Mouse (Mus musculus): ENCODE measurements around the gene Myo18b. TPM values are rescaled to one million over a fixed set of nuclear protein-coding genes. Genes with fewer than 3 reads are reported as not detected.

The Myo18b gene
- polyA plus RNA-seq, 1 experiment: 0.88 TPM

DNA sequence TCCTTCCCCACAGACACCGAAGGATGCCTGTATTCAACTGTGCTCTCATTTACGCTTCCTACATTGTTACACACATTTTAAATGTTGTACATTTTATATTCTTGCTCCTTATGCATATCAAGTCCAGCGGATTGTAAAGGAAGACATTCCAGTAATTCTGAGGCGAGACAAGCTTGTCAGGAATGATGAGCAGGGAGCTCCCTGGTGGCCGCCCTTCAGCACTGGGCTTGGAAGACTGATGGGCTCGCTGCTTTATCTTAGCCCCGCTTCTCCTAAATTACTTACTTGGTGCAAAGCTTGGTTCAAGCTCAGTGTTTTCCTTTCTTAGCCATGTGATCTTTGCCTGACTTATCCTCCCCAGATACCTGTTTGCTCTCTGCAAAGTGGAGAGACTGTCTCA, 223.7 kb downstream of the Myo18b start:
- Histone ChIP-seq H3K4me3 (ENCODE audit: extremely low read depth, insufficient read depth, insufficient read length) (no peak overlapping the region), H3K27ac (ENCODE audit: insufficient read depth, low read length) (no peak overlapping the region), H3K27me3 (ENCODE audit: control insufficient read depth, insufficient read depth, low read length) (no peaks in the 10 kb centered on the region), H3K4me1 (ENCODE audit: control insufficient read depth, insufficient read depth, insufficient read length) (no peaks in the 10 kb centered on the region), H3K36me3 (ENCODE audit: control insufficient read depth, insufficient read depth, low read length) (no peaks in the 10 kb centered on the region)
- TF ChIP-seq POLR2A (IDR thresholded peaks at IDR 0.05; ENCODE audit: low read depth, low read length): no peak
- TF ChIP-seq CTCF (IDR thresholded peaks at IDR 0.05; ENCODE audit: extremely low read depth, insufficient read depth, insufficient read length, insufficient replicate concordance): no peak
- WGBS: 75% methylated on average over 7 of the region's 7 CpGs
- no peak for DNase-seq (ENCODE audit: low read depth in 1 of 2, low spot score in 2 of 2)

DNA sequence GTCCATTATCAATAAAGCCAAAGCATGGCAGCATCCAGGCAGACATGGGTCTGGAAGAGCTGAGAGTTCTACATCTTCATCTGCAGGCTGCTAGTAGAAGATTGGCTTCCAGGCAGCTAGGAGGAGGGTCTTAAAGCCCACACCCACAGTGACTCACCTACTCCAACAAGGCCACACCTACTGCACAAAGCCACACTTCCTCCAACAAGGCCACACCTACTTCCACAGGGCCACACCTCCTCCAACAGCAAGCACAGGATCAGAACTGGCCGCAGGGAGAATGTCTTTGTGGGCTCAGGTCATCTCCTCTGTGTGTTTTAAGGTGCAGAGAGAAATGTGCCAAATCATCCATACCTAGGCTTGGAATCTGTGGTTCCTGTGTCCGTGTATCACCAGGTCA, 224.2 kb downstream of the Myo18b start:
- no peak for DNase-seq (ENCODE audit: low read depth in 1 of 2, low spot score in 2 of 2)
- H3K27me3 ChIP-seq (ENCODE audit: control insufficient read depth, insufficient read depth, low read length): no peaks in the 10 kb centered on the region
- H3K4me3 ChIP-seq (ENCODE audit: extremely low read depth, insufficient read depth, insufficient read length): no peak overlapping the region
- no peak for TF ChIP-seq CTCF (IDR thresholded peaks at IDR 0.05; ENCODE audit: extremely low read depth, insufficient read depth, insufficient read length, insufficient replicate concordance)
- no peaks in the 10 kb centered on the region for H3K4me1 ChIP-seq (ENCODE audit: control insufficient read depth, insufficient read depth, insufficient read length)
- no peaks in the 10 kb centered on the region for H3K36me3 ChIP-seq (ENCODE audit: control insufficient read depth, insufficient read depth, low read length)
- H3K27ac ChIP-seq (ENCODE audit: insufficient read depth, low read length): no peak overlapping the region
- WGBS: 34% methylated on average over 2 of the region's 2 CpGs

DNA sequence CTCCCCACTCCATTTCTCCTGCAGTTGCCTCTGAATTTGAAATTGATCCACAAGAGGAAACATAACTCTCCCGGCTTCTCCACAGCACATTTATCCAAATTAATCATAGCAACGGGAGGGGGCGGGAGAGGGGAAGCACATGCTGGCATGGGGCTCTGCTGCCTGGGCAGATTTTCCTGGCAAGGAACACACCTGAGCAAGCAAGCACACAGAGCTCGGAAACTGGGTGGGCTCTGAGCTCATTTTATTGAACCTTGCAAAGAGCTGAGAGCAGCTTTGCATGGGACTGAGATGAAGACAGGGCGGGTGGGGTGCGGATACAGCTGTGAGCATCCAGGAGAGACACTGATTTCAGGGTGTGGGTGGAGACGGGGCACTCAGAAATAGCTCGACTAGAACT, 229.0 kb downstream of the Myo18b start:
- H3K36me3 ChIP-seq (ENCODE audit: control insufficient read depth, insufficient read depth, low read length): no peaks in the 10 kb centered on the region
- H3K27ac ChIP-seq (ENCODE audit: insufficient read depth, low read length): no peak overlapping the region
- no peaks in the 10 kb centered on the region for H3K4me1 ChIP-seq (ENCODE audit: control insufficient read depth, insufficient read depth, insufficient read length)
- DNase-seq (ENCODE audit: low read depth in 1 of 2, low spot score in 2 of 2): no peak
- TF ChIP-seq POLR2A (IDR thresholded peaks at IDR 0.05; ENCODE audit: low read depth, low read length): no peak
- TF ChIP-seq CTCF (IDR thresholded peaks at IDR 0.05; ENCODE audit: extremely low read depth, insufficient read depth, insufficient read length, insufficient replicate concordance): no peak
- WGBS: 73% methylated on average over 8 of the region's 8 CpGs
- no peak overlapping the region for H3K4me3 ChIP-seq (ENCODE audit: extremely low read depth, insufficient read depth, insufficient read length)
- no peaks in the 10 kb centered on the region for H3K27me3 ChIP-seq (ENCODE audit: control insufficient read depth, insufficient read depth, low read length)

DNA sequence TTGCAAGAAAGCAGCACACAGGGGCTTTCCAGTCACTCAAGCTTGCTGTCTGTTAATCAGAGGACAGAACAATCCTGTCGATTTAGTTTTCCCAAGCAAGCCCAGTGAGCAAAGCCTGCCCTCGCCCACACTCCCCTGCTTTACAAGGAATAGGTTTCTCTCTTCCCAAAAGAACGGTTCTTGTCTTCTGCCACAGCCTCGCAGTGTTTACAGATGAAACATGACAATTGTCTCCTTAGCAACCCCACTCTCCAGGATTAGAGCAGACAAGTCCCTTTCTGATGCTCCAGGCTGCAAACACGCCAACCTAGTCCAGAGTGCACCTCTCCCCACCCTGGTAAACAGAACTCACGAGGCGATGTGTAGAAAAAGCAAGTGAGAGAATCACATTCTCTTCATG, 230.5 kb downstream of the Myo18b start:
- H3K36me3 ChIP-seq (ENCODE audit: control insufficient read depth, insufficient read depth, low read length): no peaks in the 10 kb centered on the region
- TF ChIP-seq POLR2A (IDR thresholded peaks at IDR 0.05; ENCODE audit: low read depth, low read length) (no peak), CTCF (IDR thresholded peaks at IDR 0.05; ENCODE audit: extremely low read depth, insufficient read depth, insufficient read length, insufficient replicate concordance) (no peak)
- WGBS: 68% methylated on average over 7 of the region's 7 CpGs
- H3K27ac ChIP-seq (ENCODE audit: insufficient read depth, low read length): no peak overlapping the region
- DNase-seq (ENCODE audit: low read depth in 1 of 2, low spot score in 2 of 2): no peak
- no peaks in the 10 kb centered on the region for H3K4me1 ChIP-seq (ENCODE audit: control insufficient read depth, insufficient read depth, insufficient read length)
- H3K27me3 ChIP-seq (ENCODE audit: control insufficient read depth, insufficient read depth, low read length): no peaks in the 10 kb centered on the region
- H3K4me3 ChIP-seq (ENCODE audit: extremely low read depth, insufficient read depth, insufficient read length): no peak overlapping the region

DNA sequence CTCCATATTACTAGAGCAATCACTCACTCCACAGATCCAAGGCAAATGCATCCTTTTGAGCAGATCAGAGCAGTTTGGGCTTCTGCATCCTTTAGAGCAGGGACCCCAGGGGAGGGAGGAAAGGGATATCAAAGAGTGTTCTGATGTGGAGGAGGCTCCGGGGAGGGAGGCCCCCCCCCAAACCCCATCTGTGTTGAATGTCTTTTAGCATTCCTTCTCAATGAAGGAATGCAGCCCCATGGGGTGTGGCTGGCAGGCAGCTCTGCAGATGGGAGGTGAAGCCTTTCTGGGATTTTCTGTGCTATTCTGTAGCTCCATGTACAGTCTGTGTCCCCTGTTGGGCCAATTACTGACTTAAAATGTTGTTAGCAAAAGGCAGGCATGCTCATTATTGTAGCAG, 232.5 kb downstream of the Myo18b start:
- Histone ChIP-seq H3K27ac (ENCODE audit: insufficient read depth, low read length) (no peak overlapping the region), H3K27me3 (ENCODE audit: control insufficient read depth, insufficient read depth, low read length) (no peaks in the 10 kb centered on the region), H3K4me1 (ENCODE audit: control insufficient read depth, insufficient read depth, insufficient read length) (no peaks in the 10 kb centered on the region), H3K4me3 (ENCODE audit: extremely low read depth, insufficient read depth, insufficient read length) (no peak overlapping the region), H3K36me3 (ENCODE audit: control insufficient read depth, insufficient read depth, low read length) (no peaks in the 10 kb centered on the region)
- WGBS: 16% methylated on average over 1 of the region's 1 CpGs
- no peak for DNase-seq (ENCODE audit: low read depth in 1 of 2, low spot score in 2 of 2)
- TF ChIP-seq CTCF (IDR thresholded peaks at IDR 0.05; ENCODE audit: extremely low read depth, insufficient read depth, insufficient read length, insufficient replicate concordance) (no peak), POLR2A (IDR thresholded peaks at IDR 0.05; ENCODE audit: low read depth, low read length) (no peak)

DNA sequence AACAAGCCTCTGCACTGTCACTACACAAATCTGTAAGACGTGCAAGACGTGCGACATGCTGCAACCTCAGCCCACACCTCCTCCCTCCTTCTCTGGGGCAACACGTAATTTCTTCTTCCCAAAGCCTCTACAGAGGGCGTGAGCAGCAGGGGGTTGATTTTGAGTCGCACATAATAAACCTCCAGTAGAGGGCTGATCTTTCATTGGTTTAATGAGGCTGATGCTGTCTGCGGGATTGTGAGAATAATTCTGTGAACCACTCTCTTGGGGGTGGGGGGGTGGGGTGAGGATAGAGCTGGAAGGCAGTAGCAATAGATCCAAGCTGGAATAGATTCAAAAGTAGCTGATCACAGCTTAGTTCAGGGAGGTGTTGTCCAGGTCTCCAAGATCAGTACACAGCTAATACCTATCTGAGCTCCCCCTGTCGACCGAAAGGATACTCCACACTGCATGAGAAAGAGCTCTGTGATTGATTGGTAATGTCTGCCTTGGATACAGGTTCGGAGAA, 235.2 kb downstream of the Myo18b start:
- H3K4me3 ChIP-seq (ENCODE audit: extremely low read depth, insufficient read depth, insufficient read length): no peak overlapping the region
- DNase-seq (ENCODE audit: low read depth in 1 of 2, low spot score in 2 of 2): no peak
- no peaks in the 10 kb centered on the region for H3K27me3 ChIP-seq (ENCODE audit: control insufficient read depth, insufficient read depth, low read length)
- 49% methylated on average over 10 of the region's 10 CpGs for WGBS
- no peak overlapping the region for H3K27ac ChIP-seq (ENCODE audit: insufficient read depth, low read length)
- no peaks in the 10 kb centered on the region for H3K4me1 ChIP-seq (ENCODE audit: control insufficient read depth, insufficient read depth, insufficient read length)
- no peaks in the 10 kb centered on the region for H3K36me3 ChIP-seq (ENCODE audit: control insufficient read depth, insufficient read depth, low read length)
- no peak for TF ChIP-seq POLR2A (IDR thresholded peaks at IDR 0.05; ENCODE audit: low read depth, low read length)

DNA sequence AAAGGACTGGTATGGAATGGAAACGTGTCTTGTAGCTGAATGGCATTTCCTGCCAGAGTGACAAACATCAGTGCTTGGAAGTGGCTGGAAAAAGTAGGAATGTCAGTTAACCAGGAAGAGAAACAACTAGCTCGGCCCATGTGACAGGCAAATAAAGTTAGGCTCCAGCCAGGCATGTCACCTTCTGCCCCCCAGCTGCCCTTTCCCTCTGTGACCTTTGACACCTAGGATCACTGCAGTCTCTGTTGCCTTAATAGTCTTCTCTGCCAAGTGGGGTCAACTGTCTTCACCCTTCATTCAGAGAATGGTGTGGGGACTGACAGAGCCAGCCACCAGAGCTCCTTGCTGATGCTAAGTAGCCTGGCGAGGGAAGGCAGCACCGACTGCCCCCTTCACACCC, 236.9 kb downstream of the Myo18b start:
- no peak overlapping the region for H3K4me3 ChIP-seq (ENCODE audit: extremely low read depth, insufficient read depth, insufficient read length)
- 20% methylated on average over 4 of the region's 4 CpGs for WGBS
- H3K27ac ChIP-seq (ENCODE audit: insufficient read depth, low read length): no peak overlapping the region
- TF ChIP-seq POLR2A (IDR thresholded peaks at IDR 0.05; ENCODE audit: low read depth, low read length) (no peak), CTCF (IDR thresholded peaks at IDR 0.05; ENCODE audit: extremely low read depth, insufficient read depth, insufficient read length, insufficient replicate concordance) (no peak)
- H3K27me3 ChIP-seq (ENCODE audit: control insufficient read depth, insufficient read depth, low read length): no peaks in the 10 kb centered on the region
- no peak for DNase-seq (ENCODE audit: low read depth in 1 of 2, low spot score in 2 of 2)
- no peaks in the 10 kb centered on the region for H3K4me1 ChIP-seq (ENCODE audit: control insufficient read depth, insufficient read depth, insufficient read length)
- no peaks in the 10 kb centered on the region for H3K36me3 ChIP-seq (ENCODE audit: control insufficient read depth, insufficient read depth, low read length)

Data from spleen, adult 2 months (tissue).